Mouse (Mus musculus): ENCODE measurements around the gene 4930519P11Rik. TPM values are rescaled to one million over a fixed set of nuclear protein-coding genes. Genes with fewer than 3 reads are reported as not detected.

4930519P11Rik gene
- polyA plus RNA-seq, 1 experiment from 2014 or later: 1.0 TPM

GRCm38 (mm10) chr2:154571266-154571665, 42.0 kb downstream of the 4930519P11Rik start:
- DNase-seq (ENCODE audit: low spot score) (no peak), ATAC-seq (ENCODE audit: low FRiP score) (no peak)
- Histone ChIP-seq H3K4me3 (ENCODE audit: low read depth, low read length) (no peak overlapping the region), H3K4me1 (replicated peaks; ENCODE audit: control insufficient read depth, insufficient read depth, low read length) (peaks cover 8% of the 10 kb centered on the region; the same call in 1 of the 2 replicates), H3K36me3 (ENCODE audit: control insufficient read depth, insufficient read depth, low read length) (no peaks in the 10 kb centered on the region), H3K27me3 (ENCODE audit: control insufficient read depth, insufficient read depth, low read length) (no peaks in the 10 kb centered on the region), H3K27ac (ENCODE audit: low read depth, low read length) (no peak overlapping the region), H3K4me2 (replicated peaks; ENCODE audit: low read depth, low read length) (no peak overlapping the region), H3K9me3 (ENCODE audit: control insufficient read depth, low read length) (no peaks in the 10 kb centered on the region), H3K9ac (ENCODE audit: low read depth, low read length) (no peak overlapping the region)
- 88% methylated on average over 4 of the region's 4 CpGs for WGBS

GRCm38 (mm10) chr2:154570666-154571065, 42.6 kb downstream of the 4930519P11Rik start:
- Histone ChIP-seq H3K4me1 (replicated peaks; ENCODE audit: control insufficient read depth, insufficient read depth, low read length) (peaks cover 11% of the 10 kb centered on the region), H3K9ac (ENCODE audit: low read depth, low read length) (no peak overlapping the region), H3K4me2 (replicated peaks; ENCODE audit: low read depth, low read length) (no peak overlapping the region), H3K27me3 (ENCODE audit: control insufficient read depth, insufficient read depth, low read length) (no peaks in the 10 kb centered on the region), H3K4me3 (ENCODE audit: low read depth, low read length) (no peak overlapping the region), H3K36me3 (ENCODE audit: control insufficient read depth, insufficient read depth, low read length) (no peaks in the 10 kb centered on the region), H3K27ac (ENCODE audit: low read depth, low read length) (no peak overlapping the region), H3K9me3 (ENCODE audit: control insufficient read depth, low read length) (no peaks in the 10 kb centered on the region)
- WGBS: 75% methylated on average over 4 of the region's 4 CpGs
- no peak for ATAC-seq (ENCODE audit: low FRiP score)
- no peak for DNase-seq (ENCODE audit: low spot score)

- H3K36me3 ChIP-seq (ENCODE audit: control insufficient read depth, insufficient read depth, low read length): no peaks in the 10 kb centered on the region
- DNase-seq (ENCODE audit: low spot score): peak; percentile 96
- 0% methylated on average over 28 of the region's 44 CpGs for WGBS
- H3K9ac ChIP-seq (ENCODE audit: low read depth, low read length): peak within 1 kb of the TSS; percentile 84
- H3K9me3 ChIP-seq (ENCODE audit: control insufficient read depth, low read length): no peaks in the 10 kb centered on the region
- peak within 1 kb of the TSS; percentile 70 for H3K4me2 ChIP-seq (replicated peaks; ENCODE audit: low read depth, low read length)
- H3K4me1 ChIP-seq (replicated peaks; ENCODE audit: control insufficient read depth, insufficient read depth, low read length): peaks cover 14% of the 10 kb centered on the region
- no peaks in the 10 kb centered on the region for H3K27me3 ChIP-seq (ENCODE audit: control insufficient read depth, insufficient read depth, low read length)
- H3K27ac ChIP-seq (ENCODE audit: low read depth, low read length): peak within 1 kb of the TSS; percentile 88
- peak; percentile 96 for ATAC-seq (ENCODE audit: low FRiP score)
- H3K4me3 ChIP-seq (ENCODE audit: low read depth, low read length): peak within 1 kb of the TSS; percentile 86
These were observed 43.4 kb downstream of the 4930519P11Rik start, which contains the start of gene E2f1 for GRCm38 (mm10) chr2:154569836-154570286. Gene E2f1 (minus strand): TSS chr2:154569892.

- DNase-seq (ENCODE audit: low spot score) (peak; percentile 78), ATAC-seq (ENCODE audit: low FRiP score) (peak; percentile 77)
- H3K27ac ChIP-seq (ENCODE audit: low read depth, low read length): peak overlapping the region; percentile 88
- peak overlapping the region; percentile 84 for H3K9ac ChIP-seq (ENCODE audit: low read depth, low read length)
- peak overlapping the region; percentile 70 for H3K4me2 ChIP-seq (replicated peaks; ENCODE audit: low read depth, low read length)
- H3K9me3 ChIP-seq (ENCODE audit: control insufficient read depth, low read length): no peaks in the 10 kb centered on the region
- no peaks in the 10 kb centered on the region for H3K27me3 ChIP-seq (ENCODE audit: control insufficient read depth, insufficient read depth, low read length)
- WGBS: 0% methylated on average over 54 of the region's 70 CpGs
- no peaks in the 10 kb centered on the region for H3K36me3 ChIP-seq (ENCODE audit: control insufficient read depth, insufficient read depth, low read length)
- peak overlapping the region; percentile 86 for H3K4me3 ChIP-seq (ENCODE audit: low read depth, low read length)
- peaks cover 12% of the 10 kb centered on the region for H3K4me1 ChIP-seq (replicated peaks; ENCODE audit: control insufficient read depth, insufficient read depth, low read length)
These were observed 44.0 kb downstream of the 4930519P11Rik start for GRCm38 (mm10) chr2:154569071-154569748.

- H3K27me3 ChIP-seq (ENCODE audit: control insufficient read depth, insufficient read depth, low read length): no peaks in the 10 kb centered on the region
- ATAC-seq (ENCODE audit: low FRiP score) (peak; percentile 44), DNase-seq (ENCODE audit: low spot score) (peak; percentile 67)
- H3K4me1 ChIP-seq (replicated peaks; ENCODE audit: control insufficient read depth, insufficient read depth, low read length): peaks cover 12% of the 10 kb centered on the region
- WGBS: 7% methylated on average over 10 of the region's 10 CpGs
- H3K4me2 ChIP-seq (replicated peaks; ENCODE audit: low read depth, low read length): peak overlapping the region; percentile 70
- no peaks in the 10 kb centered on the region for H3K9me3 ChIP-seq (ENCODE audit: control insufficient read depth, low read length)
- peak overlapping the region; percentile 88 for H3K27ac ChIP-seq (ENCODE audit: low read depth, low read length)
- H3K36me3 ChIP-seq (ENCODE audit: control insufficient read depth, insufficient read depth, low read length): no peaks in the 10 kb centered on the region
- H3K4me3 ChIP-seq (ENCODE audit: low read depth, low read length): peak overlapping the region; percentile 86
- H3K9ac ChIP-seq (ENCODE audit: low read depth, low read length): peak overlapping the region; percentile 84
These were observed 44.7 kb downstream of the 4930519P11Rik start for GRCm38 (mm10) chr2:154568329-154569070.

- Histone ChIP-seq H3K27ac (ENCODE audit: low read depth, low read length) (peak overlapping the region; percentile 88), H3K36me3 (ENCODE audit: control insufficient read depth, insufficient read depth, low read length) (0 out of 2 replicates have a peak, but pooled peaks cover 1% of the 10 kb centered on the region), H3K4me2 (replicated peaks; ENCODE audit: low read depth, low read length) (peak overlapping the region; percentile 70), H3K4me3 (ENCODE audit: low read depth, low read length) (peak overlapping the region; percentile 86), H3K9me3 (ENCODE audit: control insufficient read depth, low read length) (no peaks in the 10 kb centered on the region), H3K27me3 (ENCODE audit: control insufficient read depth, insufficient read depth, low read length) (no peaks in the 10 kb centered on the region), H3K9ac (ENCODE audit: low read depth, low read length) (peak overlapping the region; percentile 84), H3K4me1 (replicated peaks; ENCODE audit: control insufficient read depth, insufficient read depth, low read length) (peaks cover 12% of the 10 kb centered on the region)
- ATAC-seq (ENCODE audit: low FRiP score) (no peak), DNase-seq (ENCODE audit: low spot score) (no peak)
- 79% methylated on average over 2 of the region's 2 CpGs for WGBS
These were observed 45.5 kb downstream of the 4930519P11Rik start for GRCm38 (mm10) chr2:154567766-154568165.

- H3K4me1 ChIP-seq (replicated peaks; ENCODE audit: control insufficient read depth, insufficient read depth, low read length): peaks cover 12% of the 10 kb centered on the region
- no peak for ATAC-seq (ENCODE audit: low FRiP score)
These were observed 46.6 kb downstream of the 4930519P11Rik start for GRCm38 (mm10) chr2:154566641-154567040.

GRCm38 (mm10) chr2:154565562-154565961, 47.7 kb downstream of the 4930519P11Rik start:
- H3K27me3 ChIP-seq (ENCODE audit: control insufficient read depth, insufficient read depth, low read length): no peaks in the 10 kb centered on the region
- WGBS: 80% methylated on average over 3 of the region's 3 CpGs
- DNase-seq (ENCODE audit: low spot score): no peak
- no peak overlapping the region for H3K9ac ChIP-seq (ENCODE audit: low read depth, low read length)
- peaks cover 12% of the 10 kb centered on the region for H3K4me1 ChIP-seq (replicated peaks; ENCODE audit: control insufficient read depth, insufficient read depth, low read length)
- ATAC-seq (ENCODE audit: low FRiP score): no peak
- H3K27ac ChIP-seq (ENCODE audit: low read depth, low read length): no peak overlapping the region; the same call in 1 of the 2 replicates
- no peaks in the 10 kb centered on the region for H3K9me3 ChIP-seq (ENCODE audit: control insufficient read depth, low read length)
- H3K4me2 ChIP-seq (replicated peaks; ENCODE audit: low read depth, low read length): no peak overlapping the region
- no peak overlapping the region for H3K4me3 ChIP-seq (ENCODE audit: low read depth, low read length)
- 0 out of 2 replicates have a peak, but pooled peaks cover 2% of the 10 kb centered on the region for H3K36me3 ChIP-seq (ENCODE audit: control insufficient read depth, insufficient read depth, low read length)

More at GRCm38 (mm10) chr2:154566641-154567040, 46.6 kb downstream of the 4930519P11Rik start:
- Histone ChIP-seq H3K9ac (ENCODE audit: low read depth, low read length) (no peak overlapping the region), H3K27me3 (ENCODE audit: control insufficient read depth, insufficient read depth, low read length) (no peaks in the 10 kb centered on the region), H3K4me3 (ENCODE audit: low read depth, low read length) (no peak overlapping the region), H3K4me2 (replicated peaks; ENCODE audit: low read depth, low read length) (peak overlapping the region; percentile 9), H3K36me3 (ENCODE audit: control insufficient read depth, insufficient read depth, low read length) (0 out of 2 replicates have a peak, but pooled peaks cover 2% of the 10 kb centered on the region), H3K9me3 (ENCODE audit: control insufficient read depth, low read length) (no peaks in the 10 kb centered on the region), H3K27ac (ENCODE audit: low read depth, low read length) (no peak overlapping the region)
- WGBS: 58% methylated on average over 8 of the region's 8 CpGs
- no peak for DNase-seq (ENCODE audit: low spot score)
